Mouse (Mus musculus) megakaryocyte, embryonic 14.5 days (primary cell): ENCODE data around the gene Etv3.

Source experiments
- FLI1 ChIP-seq: IDR thresholded peaks from 2 replicates; pipeline ENCODE4 v1.6.1; 2012; ENCODE audit warnings: low read length, inconsistent platforms, mixed read lengths
- GATA1 ChIP-seq: IDR thresholded peaks from 3 replicates; pipeline ENCODE4 v1.6.1; 2012; ENCODE audit warnings: mixed read lengths, low read length, inconsistent platforms, borderline replicate concordance

GRCm38 (mm10) chr3:87530234-87530633 is 5.0 kb downstream of the Etv3 start:
- no peak for TF ChIP-seq GATA1
- no peak for TF ChIP-seq FLI1
